Mouse (Mus musculus) forebrain, embryonic 16.5 days (tissue): ENCODE data around the gene Pimreg. TPM values are rescaled to one million over a fixed set of nuclear protein-coding genes. Genes with fewer than 3 reads are reported as not detected.

Experiments
- ATAC-seq: fragments of 200-750 bp; cut with Nextera tagmentation; 2 replicates; pipeline ENCODE4 v1.8.0; 2017; ENCODE audit warnings: mild to moderate bottlenecking, moderate library complexity
- H3K27ac ChIP-seq: fragments of 300-500 bp; sonication (generic); 2 replicates; pipeline ENCODE4 v1.5.1; 2014; ENCODE audit warnings: low read length, control low read depth
- H3K27me3 ChIP-seq: fragments of 300-500 bp; sonication (generic); replicated peaks from 2 replicates; pipeline ENCODE4 v1.6.1; 2014; ENCODE audit warnings: low read length; ENCODE audit not compliant: control insufficient read depth, insufficient read depth
- H3K36me3 ChIP-seq: fragments of 300-500 bp; sonication (generic); 2 replicates; pipeline ENCODE4 v1.6.1; 2014; ENCODE audit not compliant: control insufficient read depth, insufficient read depth
- H3K4me1 ChIP-seq: fragments of 300-500 bp; sonication (generic); replicated peaks from 2 replicates; pipeline ENCODE4 v1.6.1; 2014; ENCODE audit warnings: low read length; ENCODE audit not compliant: control insufficient read depth, insufficient read depth
- H3K4me2 ChIP-seq: fragments of 300-500 bp; sonication (generic); 2 replicates; pipeline ENCODE4 v1.6.1; 2014; ENCODE audit warnings: mild to moderate bottlenecking, low read length, control low read depth
- H3K4me3 ChIP-seq: fragments of 300-500 bp; sonication (generic); replicated peaks from 2 replicates; pipeline ENCODE4 v1.5.1; 2014; ENCODE audit warnings: mild to moderate bottlenecking, low read length, control low read depth
- H3K9ac ChIP-seq: fragments of 300-500 bp; sonication (generic); replicated peaks from 2 replicates; pipeline ENCODE4 v1.6.1; 2014; ENCODE audit warnings: low read depth, low read length, control low read depth
- H3K9me3 ChIP-seq: fragments of 300-500 bp; sonication (generic); 2 replicates; pipeline ENCODE4 v1.6.1; 2016; ENCODE audit warnings: low read length; ENCODE audit not compliant: control insufficient read depth
- WGBS: fragments of 180-500 bp; shearing (Covaris S2); extraction: QIAGEN DNeasy Blood & Tissue Kit; methylation state at CpG from one replicate; pipeline ENCODE4 v1.1.7; 2014; 5-methylcytosine and 5-hydroxymethylcytosine counted together
- polyA plus RNA-seq: library from polyadenylated mRNA; unstranded; fragments of >200 nt; fragmentation: Nextera tagmentation; extraction: Ambion mirVana; gene quantifications from 2 replicates; pipeline ENCODE4 v1.2.1, GENCODE M21; 2015

The Pimreg gene
- 64.1 and 80.3 TPM in 2 replicates for polyA plus RNA-seq

GRCm38 (mm10) chr11:72041768-72042607 is at the start of gene Pimreg:
Gene Pimreg, plus strand, starts transcription at chr11:72042032.
- Histone ChIP-seq H3K27me3 (no peaks in the 10 kb centered on the region), H3K9ac (peak within 1 kb of the TSS; percentile 69), H3K36me3 (no peaks in the 10 kb centered on the region), H3K4me2 (peak within 1 kb of the TSS; percentile 70), H3K27ac (peak within 1 kb of the TSS; percentile 71), H3K9me3 (no peaks in the 10 kb centered on the region), H3K4me3 (peak within 1 kb of the TSS; percentile 69), H3K4me1 (peaks cover 30% of the 10 kb centered on the region)
- peak; percentile 95 for ATAC-seq
- under 1% methylated on average over 52 of the region's 52 CpGs for WGBS

- Histone ChIP-seq H3K9ac (no peak overlapping the region), H3K27ac (no peak overlapping the region), H3K27me3 (no peaks in the 10 kb centered on the region), H3K4me3 (no peak overlapping the region), H3K4me2 (no peak overlapping the region), H3K9me3 (no peaks in the 10 kb centered on the region), H3K36me3 (no peaks in the 10 kb centered on the region), H3K4me1 (peaks cover 12% of the 10 kb centered on the region)
- no peak for ATAC-seq
- WGBS, result 90% methylated on average over 12 of the region's 12 CpGs
Measured at GRCm38 (mm10) chr11:71992438-71992837, 49.4 kb upstream of the Pimreg start.

GRCm38 (mm10) chr11:71995968-71996511 is 45.8 kb upstream of the Pimreg start:
- Histone ChIP-seq H3K9ac (peak overlapping the region; percentile 32), H3K9me3 (no peaks in the 10 kb centered on the region), H3K4me3 (no peak overlapping the region), H3K36me3 (no peaks in the 10 kb centered on the region), H3K27me3 (no peaks in the 10 kb centered on the region), H3K4me1 (peaks cover 12% of the 10 kb centered on the region), H3K4me2 (peak overlapping the region; percentile 20), H3K27ac (no peak overlapping the region)
- peak; percentile 73 for ATAC-seq
- WGBS, result 18% methylated on average over 9 of the region's 9 CpGs

GRCm38 (mm10) chr11:71996805-71997204 is 45.0 kb upstream of the Pimreg start:
- Histone ChIP-seq H3K9ac (no peak overlapping the region), H3K9me3 (no peaks in the 10 kb centered on the region), H3K4me1 (peaks cover 12% of the 10 kb centered on the region), H3K27ac (no peak overlapping the region), H3K4me3 (no peak overlapping the region), H3K4me2 (0 out of 2 replicates have a peak overlapping the region, but pooled peaks have one; percentile 1), H3K27me3 (no peaks in the 10 kb centered on the region), H3K36me3 (no peaks in the 10 kb centered on the region)
- 27% methylated on average over 11 of the region's 11 CpGs for WGBS
- ATAC-seq, result no peak

- H3K9me3 ChIP-seq, result no peaks in the 10 kb centered on the region
- no peak overlapping the region for H3K4me2 ChIP-seq
- no peak overlapping the region for H3K9ac ChIP-seq
- H3K27ac ChIP-seq, result no peak overlapping the region
- peaks cover 20% of the 10 kb centered on the region for H3K4me1 ChIP-seq
- WGBS, result 83% methylated on average over 6 of the region's 6 CpGs
- H3K4me3 ChIP-seq, result no peak overlapping the region
- no peaks in the 10 kb centered on the region for H3K27me3 ChIP-seq
- ATAC-seq, result no peak
- no peaks in the 10 kb centered on the region for H3K36me3 ChIP-seq
Measured at GRCm38 (mm10) chr11:72000194-72000593, 41.6 kb upstream of the Pimreg start.

- no peak for ATAC-seq
- Histone ChIP-seq H3K36me3 (no peaks in the 10 kb centered on the region), H3K4me2 (no peak overlapping the region), H3K9me3 (no peaks in the 10 kb centered on the region), H3K4me3 (no peak overlapping the region), H3K27me3 (no peaks in the 10 kb centered on the region), H3K27ac (no peak overlapping the region), H3K4me1 (peaks cover 8% of the 10 kb centered on the region; the same call in 1 of the 2 replicates), H3K9ac (no peak overlapping the region)
- 48% methylated on average over 13 of the region's 13 CpGs for WGBS
Measured at GRCm38 (mm10) chr11:72002138-72002853, 39.5 kb upstream of the Pimreg start.

GRCm38 (mm10) chr11:72003171-72003570 is 38.7 kb upstream of the Pimreg start:
- no peak overlapping the region for H3K4me2 ChIP-seq
- no peaks in the 10 kb centered on the region for H3K36me3 ChIP-seq
- 37% methylated on average over 9 of the region's 9 CpGs for WGBS
- no peak overlapping the region for H3K27ac ChIP-seq
- peaks cover 8% of the 10 kb centered on the region; the same call in 1 of the 2 replicates for H3K4me1 ChIP-seq
- no peaks in the 10 kb centered on the region for H3K9me3 ChIP-seq
- H3K4me3 ChIP-seq, result no peak overlapping the region
- H3K27me3 ChIP-seq, result no peaks in the 10 kb centered on the region
- H3K9ac ChIP-seq, result no peak overlapping the region
- no peak for ATAC-seq

- no peak overlapping the region for H3K27ac ChIP-seq
- H3K27me3 ChIP-seq, result no peaks in the 10 kb centered on the region
- H3K9ac ChIP-seq, result no peak overlapping the region
- no peaks in the 10 kb centered on the region for H3K36me3 ChIP-seq
- no peak for ATAC-seq
- H3K4me2 ChIP-seq, result no peak overlapping the region
- H3K4me1 ChIP-seq, result peaks cover 15% of the 10 kb centered on the region
- H3K9me3 ChIP-seq, result no peaks in the 10 kb centered on the region
- WGBS, result 97% methylated on average over 5 of the region's 6 CpGs
- no peak overlapping the region for H3K4me3 ChIP-seq
Measured at GRCm38 (mm10) chr11:72005547-72005946, 36.3 kb upstream of the Pimreg start.

- Histone ChIP-seq H3K36me3 (no peaks in the 10 kb centered on the region), H3K27ac (peak overlapping the region; percentile 71), H3K9ac (0 out of 2 replicates have a peak overlapping the region, but pooled peaks have one; percentile 11), H3K4me2 (no peak overlapping the region), H3K4me1 (peaks cover 32% of the 10 kb centered on the region), H3K9me3 (no peaks in the 10 kb centered on the region), H3K4me3 (no peak overlapping the region), H3K27me3 (no peaks in the 10 kb centered on the region)
- no peak for ATAC-seq
- WGBS, result 16% methylated on average over 5 of the region's 5 CpGs
Measured at GRCm38 (mm10) chr11:72010367-72010766, 31.5 kb upstream of the Pimreg start.
